19 mouse cellular contexts compared by ENCODE assay signal in genomic region chr2:107468671-107469070, GRCm38 (mm10).
DNase-seq lines count a peak whose midpoint lies in the region; ATAC-seq and TF ChIP-seq lines count a peak whose summit lies in the region.
"Had no signal": no experiment of that assay in that cellular context is flagged by ENCODE, and none has a peak within 500 bp of the region (broad histone marks: within the 10 kb centered on the region; RNA-seq: fewer than 3 reads in every experiment).

No protein-coding gene starts in this region.

- DNase-seq in hindbrain, embryonic 10.5 days (ENCODE audit: low spot score): no peak
- DNase-seq in hindbrain, embryonic 14.5 days (ENCODE audit: low spot score): no peak
- peak; percentile 72 for DNase-seq in midbrain, embryonic 14.5 days
- peak; percentile 59 for DNase-seq in retina, postnatal 1 day
- no peak for DNase-seq in lung, postnatal 0 days (ENCODE audit: low spot score)
- DNase-seq in embryo, embryonic 10 days (ENCODE audit: low spot score): no peak
- DNase-seq: adrenal gland, adult 2 months; adrenal gland, postnatal 25 days; cerebellum, adult 2 months; cerebellum, postnatal 10 days; forebrain, postnatal 0 days; gastrocnemius, postnatal 36 days; heart, adult 11 months; heart, postnatal 10 days had no signal

- no peaks in the 10 kb centered on the region for H3K36me3 ChIP-seq in hindbrain, embryonic 13.5 days
- H3K36me3 ChIP-seq in hindbrain, embryonic 10.5 days: no peaks in the 10 kb centered on the region
- no peaks in the 10 kb centered on the region for H3K36me3 ChIP-seq in hindbrain, embryonic 14.5 days (replicated peaks; ENCODE audit: control insufficient read depth, insufficient read depth)
- no peaks in the 10 kb centered on the region for H3K36me3 ChIP-seq in midbrain, embryonic 14.5 days (ENCODE audit: control insufficient read depth, insufficient read depth, low read length)
- H3K36me3 ChIP-seq in lung, postnatal 0 days (ENCODE audit: insufficient read depth, low read length): no peaks in the 10 kb centered on the region
- H3K36me3 ChIP-seq: embryonic facial prominence, embryonic 13.5 days had no signal

- H3K27me3 ChIP-seq in hindbrain, embryonic 13.5 days: no peaks in the 10 kb centered on the region
- H3K27me3 ChIP-seq in hindbrain, embryonic 10.5 days (ENCODE audit: insufficient read depth, poor library complexity, severe bottlenecking): no peaks in the 10 kb centered on the region
- no peaks in the 10 kb centered on the region for H3K27me3 ChIP-seq in hindbrain, embryonic 14.5 days (ENCODE audit: control insufficient read depth, insufficient read depth, low read length)
- H3K27me3 ChIP-seq in midbrain, embryonic 14.5 days (ENCODE audit: control insufficient read depth, insufficient read depth, low read length): no peaks in the 10 kb centered on the region
- H3K27me3 ChIP-seq in lung, postnatal 0 days (replicated peaks; ENCODE audit: insufficient read depth, low read length): no peaks in the 10 kb centered on the region
- H3K27me3 ChIP-seq: embryonic facial prominence, embryonic 13.5 days; forebrain, embryonic 13.5 days had no signal

- 0 out of 2 replicates have a peak, but pooled peaks have one; percentile 54 for ATAC-seq in hindbrain, embryonic 13.5 days (ENCODE audit: low FRiP score)
- ATAC-seq in hindbrain, embryonic 14.5 days (ENCODE audit: low FRiP score): peak; percentile 48; the same call in 1 of the 2 replicates
- ATAC-seq in midbrain, embryonic 14.5 days (ENCODE audit: low FRiP score, low TSS enrichment): peak; percentile 83
- no peak for ATAC-seq in lung, postnatal 0 days
- ATAC-seq: forebrain, embryonic 13.5 days; forebrain, postnatal 0 days; inflammation-experienced regulatory T-cells, adult 6 months; intestine, postnatal 0 days had no signal

- no peaks in the 10 kb centered on the region for H3K4me1 ChIP-seq in hindbrain, embryonic 13.5 days (replicated peaks)
- no peaks in the 10 kb centered on the region for H3K4me1 ChIP-seq in hindbrain, embryonic 10.5 days (replicated peaks)
- no peaks in the 10 kb centered on the region for H3K4me1 ChIP-seq in hindbrain, embryonic 14.5 days (replicated peaks; ENCODE audit: control insufficient read depth, insufficient read depth, low read length)
- peaks cover 7% of the 10 kb centered on the region; the same call in 1 of the 2 replicates for H3K4me1 ChIP-seq in midbrain, embryonic 14.5 days (ENCODE audit: control insufficient read depth, insufficient read depth, low read length)
- no peaks in the 10 kb centered on the region for H3K4me1 ChIP-seq in lung, postnatal 0 days (ENCODE audit: insufficient read depth, low read depth, low read length)
- H3K4me1 ChIP-seq: embryonic facial prominence, embryonic 13.5 days; forebrain, embryonic 13.5 days had no signal

- no peak for TF ChIP-seq EP300 in lung, postnatal 0 days (IDR thresholded peaks at IDR 0.05)

- no peak overlapping the region for H3K27ac ChIP-seq in hindbrain, embryonic 13.5 days
- H3K27ac ChIP-seq in hindbrain, embryonic 10.5 days: no peak overlapping the region
- H3K27ac ChIP-seq in hindbrain, embryonic 14.5 days: no peak overlapping the region
- H3K27ac ChIP-seq in midbrain, embryonic 14.5 days (replicated peaks; ENCODE audit: low read depth, low read length): 0 out of 2 replicates have a peak overlapping the region, but pooled peaks have one; percentile 49
- H3K27ac ChIP-seq in lung, postnatal 0 days (ENCODE audit: low read length): no peak overlapping the region
- H3K27ac ChIP-seq: embryonic facial prominence, embryonic 13.5 days; forebrain, embryonic 13.5 days had no signal

- H3K4me2 ChIP-seq in hindbrain, embryonic 13.5 days: no peak overlapping the region
- no peak overlapping the region for H3K4me2 ChIP-seq in hindbrain, embryonic 14.5 days (replicated peaks)
- no peak overlapping the region for H3K4me2 ChIP-seq in midbrain, embryonic 14.5 days (ENCODE audit: low read length)
- no peak overlapping the region for H3K4me2 ChIP-seq in lung, postnatal 0 days (replicated peaks; ENCODE audit: low read depth, low read length)
- H3K4me2 ChIP-seq: embryonic facial prominence, embryonic 13.5 days; forebrain, embryonic 13.5 days had no signal

- WGBS in hindbrain, embryonic 13.5 days: 67% methylated on average over 1 of the region's 1 CpGs
- 84% methylated on average over 1 of the region's 1 CpGs for WGBS in hindbrain, embryonic 10.5 days
- 47% methylated on average over 1 of the region's 1 CpGs for WGBS in hindbrain, embryonic 14.5 days
- 38% methylated on average over 1 of the region's 1 CpGs for WGBS in midbrain, embryonic 14.5 days
- WGBS in lung, postnatal 0 days: 75% methylated on average over 1 of the region's 1 CpGs

- H3K9ac ChIP-seq in hindbrain, embryonic 13.5 days: no peak overlapping the region
- H3K9ac ChIP-seq in hindbrain, embryonic 14.5 days: no peak overlapping the region
- H3K9ac ChIP-seq in midbrain, embryonic 14.5 days (replicated peaks; ENCODE audit: low read length): no peak overlapping the region
- H3K9ac ChIP-seq in lung, postnatal 0 days (replicated peaks; ENCODE audit: low read depth): no peak overlapping the region
- H3K9ac ChIP-seq: embryonic facial prominence, embryonic 13.5 days; forebrain, embryonic 13.5 days; forebrain, postnatal 0 days had no signal

- H3K9me3 ChIP-seq in hindbrain, embryonic 13.5 days: no peaks in the 10 kb centered on the region
- no peaks in the 10 kb centered on the region for H3K9me3 ChIP-seq in hindbrain, embryonic 10.5 days
- no peaks in the 10 kb centered on the region for H3K9me3 ChIP-seq in hindbrain, embryonic 14.5 days (ENCODE audit: control insufficient read depth, low read length)
- H3K9me3 ChIP-seq in midbrain, embryonic 14.5 days (ENCODE audit: control insufficient read depth, low read length): no peaks in the 10 kb centered on the region
- no peaks in the 10 kb centered on the region for H3K9me3 ChIP-seq in lung, postnatal 0 days (ENCODE audit: low read length)
- H3K9me3 ChIP-seq: embryonic facial prominence, embryonic 13.5 days; forebrain, embryonic 13.5 days had no signal

- no peak overlapping the region for H3K4me3 ChIP-seq in hindbrain, embryonic 13.5 days
- H3K4me3 ChIP-seq in hindbrain, embryonic 10.5 days: no peak overlapping the region
- no peak overlapping the region for H3K4me3 ChIP-seq in hindbrain, embryonic 14.5 days (replicated peaks; ENCODE audit: low read length)
- H3K4me3 ChIP-seq in midbrain, embryonic 14.5 days (replicated peaks; ENCODE audit: low read depth, low read length): no peak overlapping the region
- H3K4me3 ChIP-seq in lung, postnatal 0 days (ENCODE audit: low read depth, low read length): no peak overlapping the region
- H3K4me3 ChIP-seq: embryonic facial prominence, embryonic 13.5 days; forebrain, embryonic 13.5 days had no signal

- no peak for TF ChIP-seq CTCF in lung, postnatal 0 days (IDR thresholded peaks at IDR 0.05)

Comparison
In these comparisons a context has a peak if more than half of its experiments do, and no peak if none do; other contexts are left out.
1. DNase-seq: peak in midbrain, embryonic 14.5 days (single experiment) and retina, postnatal 1 day (single experiment); none in hindbrain, embryonic 10.5 days (single experiment), hindbrain, embryonic 14.5 days (single experiment), lung, postnatal 0 days (single experiment) and embryo, embryonic 10 days (single experiment).